Mouse (Mus musculus) thymus, postnatal 14 days (tissue): ENCODE results near the gene Tspoap1.

Experiments
- DNase-seq: peaks from one replicate; pipeline ENCODE4 v3.0.0; 2021

Tspoap1 gene

DNA sequence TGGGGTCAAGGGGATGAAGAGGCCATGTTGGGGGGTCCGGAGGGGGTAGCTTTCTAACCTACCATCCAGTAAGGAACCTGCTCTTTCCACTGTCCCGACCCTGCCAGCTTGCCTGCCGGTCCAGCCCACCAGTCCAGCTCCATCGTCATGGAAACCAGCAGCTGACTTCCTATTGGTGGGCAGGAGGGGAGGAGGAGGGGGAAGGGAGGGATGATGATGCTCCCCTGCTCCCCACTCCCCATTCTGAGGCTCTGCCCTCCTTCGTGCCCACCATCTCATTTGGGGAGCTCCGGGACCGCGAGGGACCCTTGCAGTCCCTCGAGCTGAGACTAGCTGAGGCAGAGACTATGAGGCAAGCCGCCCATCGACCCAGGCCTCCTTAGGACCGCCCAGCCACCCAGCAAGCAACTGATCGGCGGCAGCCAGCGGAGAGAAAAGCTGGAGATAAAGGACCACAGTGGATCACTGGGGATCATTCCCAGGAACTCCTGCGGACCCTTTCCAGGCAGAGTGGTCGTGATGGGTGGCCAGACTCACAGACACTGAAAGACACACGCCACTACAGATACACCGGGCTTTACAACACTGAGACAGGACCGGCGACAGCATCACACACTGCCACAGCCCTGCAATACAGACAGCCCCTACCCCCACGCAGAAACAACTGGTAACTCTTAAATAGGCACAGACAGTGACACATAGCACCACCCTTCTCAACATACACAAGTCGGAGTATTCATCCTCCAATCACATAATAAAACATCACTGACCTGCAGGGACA is at the start of gene Tspoap1:
TSS of gene Tspoap1 (plus strand) at position 241 of the 781 bp plus-strand sequence.
- peak; percentile 67 for DNase-seq

DNA sequence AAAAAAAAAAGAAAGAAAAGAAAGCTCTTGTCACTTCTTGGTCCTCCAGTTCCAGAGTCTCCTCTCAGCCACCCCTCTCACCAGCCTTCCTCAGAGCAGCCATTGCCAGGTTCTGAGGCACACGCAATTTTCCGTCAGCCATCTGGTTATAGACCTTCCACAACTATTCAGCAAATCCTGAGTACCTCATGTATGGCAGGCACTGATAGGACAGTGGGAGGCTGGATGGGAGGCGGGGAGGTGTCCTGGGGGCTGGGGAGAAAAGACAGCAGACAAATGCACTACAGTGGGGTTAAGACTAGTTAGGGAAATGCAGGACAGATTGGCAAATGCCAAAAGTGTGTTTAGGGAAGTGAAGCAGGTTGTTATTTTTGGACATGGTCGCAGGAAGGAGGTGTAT is 48.2 kb upstream of the Tspoap1 start:
- no peak for DNase-seq

DNA sequence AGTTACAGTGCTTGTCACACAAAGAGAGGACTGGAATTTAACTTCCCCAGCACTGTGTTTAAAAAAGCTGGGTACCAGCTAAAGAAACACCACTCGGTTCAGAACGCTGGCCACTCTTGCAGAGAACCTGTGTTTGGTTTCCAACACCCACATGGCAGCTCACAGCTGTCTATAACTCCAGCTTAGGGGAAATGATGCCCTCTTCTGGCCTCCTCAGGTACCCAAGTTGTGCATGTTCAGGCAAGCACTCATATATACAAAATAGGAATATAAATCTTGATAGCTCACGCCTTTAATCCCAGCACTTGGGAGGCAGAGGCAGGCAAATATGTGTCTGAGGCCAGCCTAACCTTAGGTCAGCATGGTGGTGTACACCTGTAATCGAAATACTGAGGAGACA is 44.3 kb upstream of the Tspoap1 start:
- no peak for DNase-seq

DNA sequence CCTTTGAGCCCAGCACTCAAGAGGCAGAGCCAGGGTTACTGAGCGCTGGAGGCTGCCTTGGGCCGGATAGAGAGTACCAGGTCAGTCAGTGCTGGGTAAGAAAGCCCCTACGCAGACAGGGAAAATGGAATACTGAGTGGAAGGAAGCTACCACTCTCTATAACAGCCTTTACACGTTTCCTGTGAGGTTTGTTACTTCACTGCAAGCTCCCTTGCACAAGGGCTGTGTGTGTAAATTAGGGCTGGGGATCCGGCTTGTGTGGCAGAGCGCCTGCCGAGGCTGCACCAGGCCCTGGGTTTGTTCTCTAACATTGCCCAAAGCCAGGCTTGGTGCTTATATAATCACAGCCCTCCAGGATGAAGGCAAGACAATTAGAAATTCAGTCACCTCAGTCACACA is 40.8 kb upstream of the Tspoap1 start:
- no peak for DNase-seq

DNA sequence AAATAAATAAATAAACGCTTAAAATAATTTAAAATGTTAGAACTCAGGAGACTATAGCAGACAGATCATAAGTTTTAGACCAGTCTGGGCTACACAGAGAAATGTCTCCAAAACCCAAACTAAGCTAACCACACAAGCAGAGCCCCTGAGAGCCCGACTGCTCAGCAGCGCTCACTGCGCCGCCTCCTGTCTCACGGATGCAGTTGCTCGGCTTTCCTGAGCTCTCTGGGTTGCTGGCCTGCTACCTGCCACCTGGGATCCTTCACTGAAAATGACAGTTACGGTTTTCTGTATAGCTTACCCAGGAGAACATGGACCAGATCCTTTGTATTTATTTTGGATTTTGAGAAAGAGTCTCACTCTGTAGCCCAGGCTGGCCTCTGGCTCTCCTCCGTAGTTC is 40.0 kb upstream of the Tspoap1 start:
- DNase-seq = peak; percentile 86

DNA sequence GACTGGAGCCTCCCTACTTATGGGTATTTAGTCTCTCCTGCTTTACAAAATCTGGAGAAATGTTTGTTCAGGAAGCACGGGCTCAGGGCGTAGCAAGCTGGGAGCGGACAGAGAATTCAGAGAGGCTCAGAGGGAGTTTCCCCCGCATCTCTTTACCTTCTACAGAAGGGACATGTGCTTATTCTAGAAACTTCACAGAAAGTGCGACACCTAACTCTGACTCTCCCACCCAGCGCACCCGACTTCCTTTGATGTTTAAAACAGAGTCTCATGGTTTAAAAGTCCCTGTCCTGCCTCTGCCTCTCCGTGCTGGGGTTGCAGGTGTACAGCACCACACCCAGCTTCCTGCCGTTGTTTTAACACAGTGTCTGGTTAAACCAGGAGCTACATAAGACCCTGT is 39.5 kb upstream of the Tspoap1 start:
- peak; percentile 89 for DNase-seq

DNA sequence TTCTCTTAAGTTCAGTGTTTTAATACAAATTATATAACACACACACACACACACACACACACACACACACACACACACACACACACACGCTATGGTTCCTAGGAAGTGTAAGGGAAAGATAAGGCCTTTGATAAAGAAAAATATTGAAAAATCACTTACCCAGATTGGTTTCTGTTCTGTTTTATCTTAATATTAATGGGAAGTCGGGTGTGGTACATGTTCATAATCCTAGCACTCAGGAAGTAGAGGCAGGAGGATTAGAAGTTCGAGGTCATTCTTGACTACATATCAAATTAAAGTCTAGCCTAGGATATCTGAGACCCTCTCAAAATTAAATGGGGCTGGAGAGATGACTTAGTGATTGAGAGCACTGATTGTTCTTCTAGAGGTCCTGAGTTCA is 38.2 kb upstream of the Tspoap1 start:
- no peak for DNase-seq

DNA sequence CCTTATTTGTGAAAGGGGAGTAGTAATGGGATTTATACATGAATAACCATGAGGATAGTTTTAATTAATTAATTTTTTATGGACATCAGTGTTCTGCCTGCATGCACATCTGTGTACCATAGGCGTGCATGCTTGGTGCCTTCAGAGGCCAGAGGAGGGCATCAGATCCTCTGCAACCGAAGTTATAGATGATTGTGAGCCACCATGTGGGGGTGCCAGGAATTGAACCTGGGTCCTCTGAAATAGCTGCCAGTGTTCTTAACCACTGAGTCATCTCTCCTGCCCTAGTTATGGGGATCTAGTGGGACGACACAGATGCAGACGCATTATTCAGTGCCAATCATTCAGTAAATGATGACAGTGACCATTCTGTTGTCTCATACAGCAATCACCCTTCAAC is 37.5 kb upstream of the Tspoap1 start:
- no peak for DNase-seq

DNA sequence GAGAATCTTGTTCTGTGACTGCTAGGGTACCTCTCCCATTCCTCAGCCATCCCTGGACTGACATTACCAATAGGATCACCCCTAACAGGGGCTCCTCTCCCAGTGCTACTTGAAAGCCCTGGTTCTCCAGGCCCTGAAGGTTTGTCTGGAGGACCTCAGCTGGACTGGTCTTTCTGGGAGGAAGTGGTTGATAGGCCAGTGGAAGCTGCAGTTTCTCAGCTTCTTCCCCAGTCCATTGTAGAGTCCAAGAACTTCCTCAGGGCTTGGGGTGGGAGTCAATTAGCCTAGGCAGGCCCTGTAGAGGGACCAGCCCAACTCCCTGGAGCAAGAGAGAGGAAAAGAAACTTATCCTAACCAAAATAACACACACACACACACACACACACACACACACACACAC is 34.8 kb upstream of the Tspoap1 start:
- no peak for DNase-seq

DNA sequence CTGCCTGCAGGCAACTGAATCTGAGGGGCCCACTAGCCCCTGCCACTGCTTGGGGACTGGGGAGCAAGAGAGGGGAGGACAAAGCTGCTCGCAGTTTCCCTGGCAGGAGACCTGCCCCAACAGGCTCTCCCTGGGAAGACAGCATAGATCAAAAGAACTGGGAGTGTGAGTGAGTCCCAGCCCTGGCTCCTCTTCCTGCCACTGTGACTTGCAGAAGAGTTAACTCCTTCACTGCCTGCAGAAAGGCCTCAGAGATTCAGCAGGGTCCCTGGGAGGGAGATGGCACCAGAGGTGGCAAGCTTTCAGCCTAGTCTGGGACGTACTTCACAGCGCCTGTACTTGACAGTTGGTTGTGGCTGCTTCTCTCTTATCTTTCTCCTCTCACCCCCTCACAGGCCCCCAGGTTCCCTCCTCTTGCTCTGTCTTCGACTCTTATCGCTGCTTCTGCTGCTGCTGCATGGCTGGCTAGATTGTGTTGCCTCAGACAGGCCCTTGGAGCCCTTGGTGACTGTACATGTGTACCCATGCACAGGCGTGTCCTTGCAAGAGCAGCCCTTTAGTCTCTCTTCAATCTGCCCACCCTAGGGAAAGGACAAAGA is 34.3 kb upstream of the Tspoap1 start:
- peak; percentile 87 for DNase-seq

DNA sequence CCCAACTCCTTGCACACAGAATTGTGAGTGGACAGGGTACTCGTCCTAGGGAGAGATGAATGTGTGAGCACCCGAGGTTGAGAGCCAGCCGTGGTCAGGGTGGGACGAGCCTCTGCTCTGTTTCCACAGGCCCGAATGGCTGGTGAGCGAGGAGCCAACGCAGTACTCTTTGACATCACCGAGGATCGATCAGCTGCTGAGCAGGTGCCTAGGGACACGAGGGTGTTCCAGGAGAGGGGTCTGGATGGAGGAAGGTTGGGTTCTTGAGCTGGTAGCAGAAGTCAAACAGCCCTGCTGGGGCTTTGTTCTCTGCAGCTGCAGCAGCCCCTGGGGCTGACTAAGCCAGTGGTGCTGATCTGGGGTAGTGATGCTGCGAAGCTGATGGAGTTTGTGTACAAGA is 33.3 kb upstream of the Tspoap1 start:
- DNase-seq = peak; percentile 78

DNA sequence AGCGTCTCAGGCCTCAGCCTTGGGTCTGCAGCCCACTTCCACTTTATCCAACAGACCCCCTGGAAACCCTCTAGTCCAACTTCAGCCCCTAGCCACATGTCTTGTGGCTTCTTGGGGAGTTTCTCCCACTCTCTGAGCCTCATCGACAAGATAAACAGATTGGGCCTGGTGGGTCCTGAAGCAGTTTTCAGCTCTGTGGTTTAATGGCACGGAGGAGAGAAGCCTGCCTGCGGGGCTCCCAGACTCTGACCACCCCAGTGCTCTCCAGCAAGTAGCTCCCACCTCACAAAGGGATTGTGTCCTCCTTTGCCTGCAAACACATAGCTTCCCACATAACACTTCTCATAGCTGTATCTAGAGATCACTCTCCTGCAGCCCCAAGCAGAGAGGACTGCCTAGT is 32.9 kb upstream of the Tspoap1 start:
- DNase-seq = no peak

DNA sequence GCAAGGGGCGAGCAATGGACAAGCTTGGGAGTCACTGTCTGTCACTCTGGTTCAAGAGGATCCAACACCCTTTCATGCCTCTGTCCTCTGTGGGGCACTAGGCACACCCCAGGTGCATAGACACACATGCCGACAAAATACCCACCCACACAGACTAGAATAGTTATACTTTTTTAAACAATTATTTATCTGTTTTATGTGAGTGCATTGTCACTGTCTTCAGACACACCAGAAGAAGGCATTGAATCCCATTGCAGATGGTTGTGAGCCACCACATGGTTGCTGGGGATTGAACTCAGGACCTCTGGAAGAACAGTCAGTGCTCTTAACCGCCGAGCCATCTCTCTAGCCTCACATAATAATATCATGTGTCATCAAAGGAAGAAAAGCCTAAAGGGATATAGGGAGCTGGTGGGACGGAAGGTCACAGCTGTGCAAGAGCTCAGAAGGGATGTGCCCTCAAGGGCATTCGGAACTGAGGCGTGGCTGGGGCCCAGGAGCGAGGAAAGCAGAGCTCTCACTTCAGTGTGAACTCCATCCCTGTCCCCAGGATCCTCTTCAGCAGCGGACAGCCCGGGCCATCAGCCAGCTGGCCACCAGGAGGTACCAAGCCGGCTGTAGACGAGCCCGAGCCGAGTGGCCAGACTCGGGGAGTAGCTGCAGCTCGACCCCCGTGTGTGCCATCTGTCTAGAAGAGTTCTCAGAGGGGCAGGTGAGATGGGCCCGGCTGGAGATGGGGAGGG is 31.3 kb upstream of the Tspoap1 start:
- no peak for DNase-seq

DNA sequence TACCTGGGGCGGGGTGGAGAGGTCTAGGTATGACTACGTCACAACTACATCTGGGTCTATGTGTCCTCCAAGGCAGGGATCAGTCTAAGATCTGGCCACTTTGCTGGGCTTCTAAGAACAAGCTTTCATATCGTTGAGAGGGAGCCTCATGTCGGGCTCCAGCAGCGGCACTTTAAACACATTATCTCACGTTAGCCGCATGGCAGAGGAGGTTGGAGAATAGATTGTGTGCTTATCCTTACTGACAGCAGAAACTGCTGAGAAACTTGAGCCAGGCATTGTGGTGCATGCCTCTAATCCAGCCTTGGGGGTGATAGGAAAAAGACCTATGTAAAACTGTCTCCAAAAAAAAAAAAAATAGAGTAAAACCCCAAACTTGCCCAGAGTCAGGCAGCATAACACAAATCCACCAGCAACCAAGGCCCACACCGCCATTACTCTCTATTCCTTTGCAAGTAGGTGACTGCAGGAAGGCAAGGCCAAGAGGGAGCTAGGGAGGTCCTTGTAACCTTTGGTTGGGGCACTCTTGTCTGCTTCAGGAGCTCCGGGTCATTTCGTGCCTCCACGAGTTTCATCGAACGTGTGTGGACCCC is 30.7 kb upstream of the Tspoap1 start:
- no peak for DNase-seq

DNA sequence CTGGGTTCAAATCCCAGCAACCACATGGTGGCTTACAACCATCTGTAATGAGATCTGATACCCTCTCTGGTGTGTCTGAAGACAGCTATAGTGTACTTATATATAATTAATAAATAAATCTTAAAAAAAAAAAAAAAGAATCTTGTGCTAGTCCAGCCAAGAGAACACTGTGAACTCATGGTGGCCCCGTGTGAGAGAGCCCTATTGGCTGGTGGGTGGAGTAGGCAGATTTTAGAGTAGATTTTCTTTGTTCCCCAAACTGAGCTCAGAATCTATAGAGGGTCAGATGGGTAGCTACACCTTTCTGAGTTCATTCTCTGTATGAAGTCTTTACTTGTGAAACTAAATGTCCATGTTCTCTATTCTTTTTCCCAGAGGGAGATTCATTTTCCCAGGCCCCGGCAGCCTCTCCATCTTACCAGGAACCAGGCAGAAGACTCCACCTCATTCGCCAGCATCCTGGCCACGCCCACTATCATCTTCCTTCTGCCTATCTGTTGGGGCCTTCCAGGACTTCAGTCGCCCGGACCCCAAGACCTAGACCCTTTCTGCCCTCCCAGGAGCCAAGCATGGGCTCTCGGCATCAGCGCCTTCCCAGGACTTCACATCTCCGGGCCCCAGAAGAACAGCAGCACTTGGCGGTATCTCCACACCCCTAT is 29.6 kb upstream of the Tspoap1 start:
- no peak for DNase-seq

DNA sequence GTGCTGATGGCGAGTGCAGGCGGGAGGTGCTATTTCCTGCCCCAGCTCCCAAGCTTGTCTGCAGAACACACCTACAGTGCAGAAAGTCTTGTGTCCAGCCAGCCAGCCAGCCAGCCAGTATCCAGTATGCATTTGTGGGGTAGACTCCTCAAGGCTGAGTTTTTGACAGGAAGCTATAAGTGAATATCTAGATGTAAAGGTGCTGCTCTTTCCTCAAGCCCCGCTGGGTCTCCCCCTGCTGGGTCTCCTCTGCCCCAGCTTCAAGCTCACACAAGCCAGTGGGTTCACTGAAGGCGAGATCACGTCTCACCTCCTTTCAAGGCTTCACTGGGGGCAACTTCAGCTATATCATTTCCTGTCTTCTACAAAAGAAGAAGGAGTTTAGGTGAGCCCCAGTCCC is 26.0 kb upstream of the Tspoap1 start:
- peak; percentile 83 for DNase-seq

DNA sequence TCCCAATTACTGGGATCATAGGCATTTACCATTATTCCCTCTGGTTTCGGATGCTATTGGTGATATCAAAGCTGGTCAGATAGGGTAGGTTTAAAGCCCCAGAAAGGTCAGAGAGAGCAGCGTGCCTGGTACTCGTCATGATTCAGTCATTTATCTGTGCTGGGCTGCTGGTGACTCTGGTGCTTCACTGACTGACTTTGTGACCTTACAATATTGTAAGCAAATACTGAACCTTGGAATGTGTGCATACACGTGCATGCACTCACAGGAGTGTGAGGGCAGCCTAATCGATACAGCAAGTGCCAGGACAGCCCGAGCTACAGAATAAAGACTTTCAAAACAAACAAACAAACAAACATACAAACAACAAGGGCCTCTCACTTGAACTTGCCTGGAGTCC is 24.6 kb upstream of the Tspoap1 start:
- DNase-seq = no peak

DNA sequence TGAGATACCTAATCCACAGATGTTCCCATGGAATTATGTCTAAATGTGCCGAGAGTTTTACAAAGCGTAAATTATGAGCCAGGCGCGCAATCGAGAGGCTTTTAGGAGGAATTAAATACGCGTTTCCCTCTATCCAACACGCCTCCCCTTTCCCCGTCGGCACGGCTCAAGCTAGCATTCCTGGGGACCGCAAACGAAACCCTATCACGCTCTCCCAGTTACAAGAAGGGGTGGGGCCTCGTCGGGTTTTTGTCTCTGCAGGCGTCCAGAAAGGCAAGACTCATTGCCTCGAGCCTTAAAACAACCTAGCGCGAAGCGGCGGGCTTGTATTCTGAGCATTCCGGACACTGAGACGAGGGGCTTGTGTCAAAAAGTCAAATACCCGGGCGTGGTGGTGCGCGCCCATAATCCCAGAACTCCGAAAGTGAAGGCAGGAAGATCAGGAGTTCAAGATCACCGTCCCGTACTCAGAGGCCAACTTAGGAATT is 23.6 kb upstream of the Tspoap1 start:
- DNase-seq = peak; percentile 87

DNA sequence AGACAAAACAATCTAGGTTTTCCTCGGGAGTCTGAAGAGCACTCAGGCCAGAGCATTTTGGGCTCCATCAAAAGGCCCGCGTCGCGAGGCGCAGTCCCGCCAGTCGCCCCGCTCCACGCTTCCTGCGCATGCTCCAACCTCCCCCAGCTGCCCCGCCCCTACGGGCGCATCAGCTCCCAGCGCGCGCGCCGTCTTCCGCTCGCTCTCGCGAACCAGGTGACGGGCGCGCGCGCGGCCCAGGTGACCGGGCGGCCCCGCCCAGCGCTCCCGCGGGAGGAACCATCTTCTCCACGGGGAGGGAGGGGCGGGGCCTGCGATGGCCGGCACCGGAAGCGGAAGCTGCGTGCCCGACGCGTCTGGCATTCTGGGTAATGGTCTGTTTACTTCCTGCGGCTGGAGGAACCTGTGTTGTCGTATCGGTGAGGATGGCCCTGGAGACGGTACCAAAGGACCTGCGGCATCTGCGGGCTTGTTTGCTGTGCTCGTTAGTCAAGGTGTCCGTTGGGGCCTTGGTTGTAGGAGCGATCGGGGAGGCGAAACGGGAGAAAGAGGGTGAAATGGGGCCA is 23.1 kb upstream of the Tspoap1 start, which contains the start of gene Supt4a:
TSS of gene Supt4a (plus strand) at position 378 of the 566 bp plus-strand sequence.
- peak; percentile 100 for DNase-seq

DNA sequence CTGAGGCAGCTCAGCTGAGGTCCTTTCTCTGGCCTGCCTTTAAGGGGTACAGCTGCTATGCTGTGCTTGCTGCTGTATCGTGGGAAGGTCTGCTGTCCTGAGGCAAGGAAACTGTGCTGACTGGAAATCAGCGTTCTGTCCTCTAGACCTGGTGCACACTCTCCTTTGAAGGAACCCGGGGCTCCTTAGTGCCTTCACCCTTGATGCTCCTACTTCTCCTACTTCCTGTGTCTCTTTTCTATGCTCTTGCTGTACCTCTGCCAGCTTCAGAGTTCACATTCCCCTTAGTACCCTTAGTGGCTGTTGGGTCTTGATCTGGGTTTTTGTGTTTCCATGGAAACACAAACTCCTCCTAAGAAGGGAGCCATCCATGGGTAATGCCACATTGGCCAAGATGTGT is 16.6 kb upstream of the Tspoap1 start:
- no peak for DNase-seq

DNA sequence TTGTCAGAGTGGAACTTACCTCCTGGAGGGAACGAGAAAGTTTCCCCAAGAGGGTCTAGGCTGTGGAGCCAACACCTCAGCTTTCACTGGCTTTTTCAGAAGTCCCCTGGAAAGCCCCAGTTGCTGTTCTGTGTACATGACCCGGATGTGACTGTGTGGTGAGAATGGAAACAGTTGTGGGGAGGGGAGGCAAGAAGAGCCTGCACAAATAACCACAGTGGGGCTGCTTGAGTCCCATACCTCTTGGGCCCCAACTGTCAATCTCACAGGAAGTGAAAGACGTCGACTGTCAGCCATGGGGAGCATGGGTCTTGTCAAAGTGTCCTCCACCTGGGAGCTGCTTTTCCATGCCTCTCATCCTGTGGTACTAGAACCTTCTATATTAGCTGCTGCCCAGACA is 15.4 kb upstream of the Tspoap1 start:
- DNase-seq = peak; percentile 87
